Mouse (Mus musculus): ENCODE measurements at regions not wholly inside any gene's neighbourhood (a gene's known extent, or its start where the extent isn't known, plus 50 kb on each side); places are given as distances from the start of the nearest gene placed in this dataset.
A peak's percentile ranks its signal among the peaks of the same experiment; 100 is the strongest.

DNA sequence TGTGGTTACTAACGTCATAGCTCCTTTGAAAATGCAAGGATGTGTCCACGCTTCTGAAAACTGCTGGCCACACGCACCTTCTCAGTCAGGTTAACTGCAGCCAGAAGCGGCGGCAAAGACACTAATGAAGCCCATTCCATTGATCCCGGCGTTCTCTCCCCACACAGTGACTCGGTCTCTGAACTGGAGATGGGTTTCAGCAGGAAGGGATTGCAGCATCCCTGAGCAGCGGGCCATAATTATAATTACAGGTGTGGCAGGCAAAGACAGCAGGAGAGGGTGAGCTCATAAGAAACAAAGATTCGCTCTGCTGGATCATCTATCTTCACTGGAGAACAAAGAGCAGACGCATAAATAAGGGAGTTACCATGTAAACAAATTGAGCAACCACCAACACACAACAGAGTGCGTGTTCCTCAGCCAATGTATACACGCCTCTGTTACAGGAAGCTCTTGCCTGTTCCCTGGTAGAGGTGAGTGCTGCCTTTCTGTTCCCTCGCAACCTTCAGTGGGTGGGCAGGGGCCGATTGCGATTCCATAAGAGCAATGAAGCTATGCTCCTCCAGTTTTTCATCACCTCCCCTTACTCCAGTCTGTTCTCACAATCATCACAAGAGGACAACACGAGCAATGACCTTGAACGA is 71.9 kb upstream of the Cerkl start:
- DNase-seq (ENCODE audit: low spot score): no peak
- 75% methylated on average over 18 of the region's 18 CpGs for WGBS
- ATAC-seq (ENCODE audit: low FRiP score): no peak
- no peak overlapping the region for H3K4me3 ChIP-seq (replicated peaks; ENCODE audit: low read length)
- H3K36me3 ChIP-seq (replicated peaks; ENCODE audit: control insufficient read depth, insufficient read depth): no peaks in the 10 kb centered on the region
- H3K9ac ChIP-seq: no peak overlapping the region
- 0 out of 2 replicates have a peak, but pooled peaks cover 7% of the 10 kb centered on the region for H3K4me1 ChIP-seq (replicated peaks; ENCODE audit: control insufficient read depth, insufficient read depth, low read length)
- H3K4me2 ChIP-seq (replicated peaks): no peak overlapping the region
- no peaks in the 10 kb centered on the region for H3K27me3 ChIP-seq (ENCODE audit: control insufficient read depth, insufficient read depth, low read length)
- H3K9me3 ChIP-seq (ENCODE audit: control insufficient read depth, low read length): no peaks in the 10 kb centered on the region
- H3K27ac ChIP-seq: peak overlapping the region; percentile 45; the same call in 1 of the 2 replicates

DNA sequence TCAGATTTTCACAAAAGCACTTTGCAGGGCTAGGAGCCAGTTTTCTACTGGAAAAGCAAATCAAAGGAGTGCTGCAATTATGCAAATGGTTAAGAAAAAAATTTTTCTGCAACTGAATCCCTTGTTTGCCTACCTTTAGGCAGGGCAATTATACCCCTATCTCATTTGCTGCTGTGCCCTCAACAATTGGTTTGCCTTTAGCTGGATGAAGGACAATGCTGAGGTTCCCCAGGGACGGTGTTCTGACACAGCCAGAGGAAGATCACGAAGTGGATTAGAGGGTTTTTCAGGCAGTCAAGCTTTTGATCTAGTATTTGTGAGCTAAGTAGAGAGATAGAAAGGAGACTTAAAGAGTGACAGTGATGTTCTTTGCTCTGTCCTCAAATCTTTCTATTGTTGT is 72.6 kb upstream of the Cerkl start:
- 28% methylated on average over 2 of the region's 2 CpGs for WGBS
- Histone ChIP-seq H3K27me3 (ENCODE audit: control insufficient read depth, insufficient read depth, low read length) (no peaks in the 10 kb centered on the region), H3K27ac (peak overlapping the region; percentile 45; the same call in 1 of the 2 replicates), H3K9ac (no peak overlapping the region), H3K36me3 (replicated peaks; ENCODE audit: control insufficient read depth, insufficient read depth) (no peaks in the 10 kb centered on the region), H3K9me3 (ENCODE audit: control insufficient read depth, low read length) (no peaks in the 10 kb centered on the region), H3K4me1 (replicated peaks; ENCODE audit: control insufficient read depth, insufficient read depth, low read length) (0 out of 2 replicates have a peak, but pooled peaks cover 7% of the 10 kb centered on the region), H3K4me3 (replicated peaks; ENCODE audit: low read length) (no peak overlapping the region), H3K4me2 (replicated peaks) (no peak overlapping the region)
- ATAC-seq (ENCODE audit: low FRiP score) (no peak), DNase-seq (ENCODE audit: low spot score) (no peak)

DNA sequence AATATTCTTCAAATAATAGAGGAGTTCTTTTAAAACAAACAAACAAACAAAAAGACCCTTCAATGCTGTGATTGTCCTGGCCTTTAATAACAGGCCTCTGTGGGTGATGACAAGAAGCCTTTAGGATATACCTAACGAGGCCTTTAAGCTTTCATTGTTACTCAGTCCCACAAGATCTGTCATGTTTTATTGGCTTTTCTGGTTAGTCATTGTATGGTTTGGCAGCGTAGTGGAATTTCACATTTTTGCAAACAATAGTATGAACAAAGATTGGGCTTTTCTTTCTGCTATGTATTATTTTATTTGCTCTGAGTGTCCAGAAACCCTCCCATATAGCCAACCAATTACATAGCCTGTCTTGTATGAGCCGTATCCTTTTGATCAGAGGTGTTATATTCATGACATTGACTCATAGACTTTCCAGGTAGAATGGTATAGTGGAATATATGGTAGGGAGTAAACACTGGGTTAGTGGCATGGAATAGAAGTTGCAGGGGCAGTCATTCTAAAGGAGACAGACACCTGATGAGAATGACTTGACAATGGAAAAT is 76.1 kb upstream of the Cerkl start:
- WGBS: 78% methylated on average over 3 of the region's 3 CpGs
- Histone ChIP-seq H3K36me3 (replicated peaks; ENCODE audit: control insufficient read depth, insufficient read depth) (no peaks in the 10 kb centered on the region), H3K4me1 (replicated peaks; ENCODE audit: control insufficient read depth, insufficient read depth, low read length) (0 out of 2 replicates have a peak, but pooled peaks cover 7% of the 10 kb centered on the region), H3K9me3 (ENCODE audit: control insufficient read depth, low read length) (no peaks in the 10 kb centered on the region), H3K4me3 (replicated peaks; ENCODE audit: low read length) (no peak overlapping the region), H3K9ac (no peak overlapping the region), H3K27ac (no peak overlapping the region), H3K4me2 (replicated peaks) (no peak overlapping the region), H3K27me3 (ENCODE audit: control insufficient read depth, insufficient read depth, low read length) (no peaks in the 10 kb centered on the region)
- ATAC-seq (ENCODE audit: low FRiP score) (no peak), DNase-seq (ENCODE audit: low spot score) (no peak)

DNA sequence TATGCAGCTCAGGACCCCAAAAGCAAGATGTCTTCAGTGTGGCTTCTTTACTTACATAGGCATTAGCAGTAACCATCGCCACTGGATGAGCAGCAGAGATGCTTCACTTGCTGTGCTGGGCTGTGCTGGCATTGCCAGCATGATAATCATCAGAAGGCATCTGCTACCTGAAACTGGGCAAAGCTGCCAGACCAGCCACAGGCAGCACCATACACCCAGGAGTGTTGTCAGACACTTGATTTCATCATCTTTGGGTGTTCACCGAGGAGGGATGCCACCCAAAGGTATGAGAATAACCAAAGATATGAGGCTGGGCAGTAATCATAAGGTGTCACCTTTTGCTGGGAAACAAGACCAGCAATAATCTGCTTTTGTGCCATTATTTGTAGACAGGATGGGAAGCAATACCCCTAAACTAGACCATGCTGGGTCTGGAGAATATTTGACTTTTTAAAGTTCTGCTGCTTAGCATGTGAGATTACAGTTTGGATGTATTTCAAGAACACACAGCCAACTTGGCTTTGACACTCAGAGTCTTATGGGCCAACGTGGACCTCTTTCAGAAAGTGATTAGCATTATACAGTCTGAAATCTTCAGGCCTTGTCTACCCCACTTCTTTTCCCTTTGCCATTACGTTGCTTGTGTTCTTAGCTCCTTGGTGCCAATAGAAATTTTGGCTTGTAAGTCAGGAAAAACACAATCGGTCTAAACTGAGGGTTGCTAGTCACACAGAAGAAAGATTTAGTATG is 80.7 kb upstream of the Cerkl start:
- Histone ChIP-seq H3K9ac (no peak overlapping the region), H3K9me3 (ENCODE audit: control insufficient read depth, low read length) (no peaks in the 10 kb centered on the region), H3K27me3 (ENCODE audit: control insufficient read depth, insufficient read depth, low read length) (no peaks in the 10 kb centered on the region), H3K4me1 (replicated peaks; ENCODE audit: control insufficient read depth, insufficient read depth, low read length) (no peaks in the 10 kb centered on the region), H3K36me3 (replicated peaks; ENCODE audit: control insufficient read depth, insufficient read depth) (no peaks in the 10 kb centered on the region), H3K4me3 (replicated peaks; ENCODE audit: low read length) (no peak overlapping the region), H3K27ac (no peak overlapping the region), H3K4me2 (replicated peaks) (no peak overlapping the region)
- DNase-seq (ENCODE audit: low spot score) (no peak), ATAC-seq (ENCODE audit: low FRiP score) (no peak)
- 83% methylated on average over 5 of the region's 5 CpGs for WGBS

DNA sequence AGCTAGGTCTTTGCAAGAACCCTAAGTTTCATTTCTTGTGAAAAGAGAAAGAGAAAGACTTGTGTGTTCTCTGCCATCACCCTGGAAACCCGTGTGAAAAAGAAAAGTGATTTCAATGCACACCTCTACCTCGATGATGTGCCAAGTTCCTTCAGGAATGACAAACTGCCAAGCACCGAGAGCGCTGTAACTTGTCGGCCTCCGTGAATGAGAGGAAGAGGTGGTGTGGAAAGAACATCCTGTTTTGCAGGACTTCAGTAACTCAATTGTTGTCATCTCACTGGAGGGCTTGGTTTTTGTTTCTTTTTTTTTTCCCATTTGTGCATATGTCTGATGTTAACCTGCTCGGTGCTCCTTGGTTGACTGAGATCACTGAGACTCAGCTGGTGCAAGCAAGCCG is 83.8 kb upstream of the Cerkl start:
- Histone ChIP-seq H3K27me3 (ENCODE audit: control insufficient read depth, insufficient read depth, low read length) (no peaks in the 10 kb centered on the region), H3K4me2 (replicated peaks) (no peak overlapping the region), H3K4me1 (replicated peaks; ENCODE audit: control insufficient read depth, insufficient read depth, low read length) (no peaks in the 10 kb centered on the region), H3K27ac (no peak overlapping the region), H3K9ac (no peak overlapping the region), H3K36me3 (replicated peaks; ENCODE audit: control insufficient read depth, insufficient read depth) (no peaks in the 10 kb centered on the region), H3K9me3 (ENCODE audit: control insufficient read depth, low read length) (no peaks in the 10 kb centered on the region), H3K4me3 (replicated peaks; ENCODE audit: low read length) (no peak overlapping the region)
- ATAC-seq (ENCODE audit: low FRiP score) (no peak), DNase-seq (ENCODE audit: low spot score) (no peak)
- WGBS: 86% methylated on average over 8 of the region's 8 CpGs

DNA sequence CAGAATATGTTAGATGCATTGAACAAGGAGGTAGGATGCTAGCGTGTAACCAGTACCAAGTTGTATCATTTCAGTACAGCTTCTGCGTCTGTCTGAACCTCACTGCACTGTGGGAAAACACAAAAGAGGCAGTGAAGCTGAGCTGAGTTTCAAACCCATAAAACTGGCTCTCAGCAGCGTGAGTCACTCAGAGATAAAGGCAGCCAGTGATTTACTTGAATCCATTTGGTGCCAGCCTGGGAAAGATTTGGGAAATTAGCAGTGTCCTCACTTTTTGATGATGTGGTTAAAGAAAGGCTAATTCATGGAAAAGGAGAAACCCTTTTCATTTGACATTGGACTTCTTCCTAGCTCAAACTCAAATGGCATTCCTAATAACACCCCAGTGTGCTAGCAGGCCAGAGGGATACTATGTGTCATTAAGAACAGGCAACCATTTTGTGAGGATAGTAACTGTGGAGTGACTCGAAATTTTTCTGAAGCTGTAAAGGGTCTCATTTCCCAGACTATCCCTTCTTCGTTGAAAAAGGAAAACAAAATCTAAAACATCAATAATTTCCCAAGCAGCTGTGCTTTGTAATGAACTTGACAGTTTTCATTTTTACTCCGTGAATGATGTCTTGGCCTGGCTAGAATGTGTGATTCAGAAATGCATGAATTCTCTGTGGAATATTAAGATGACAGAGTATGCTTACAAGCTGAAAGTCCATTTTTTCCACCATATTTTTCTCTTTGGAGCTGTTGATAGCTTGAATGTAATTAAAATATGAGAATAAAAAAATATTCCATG is 85.8 kb upstream of the Cerkl start:
- no peak for DNase-seq (ENCODE audit: low spot score)

DNA sequence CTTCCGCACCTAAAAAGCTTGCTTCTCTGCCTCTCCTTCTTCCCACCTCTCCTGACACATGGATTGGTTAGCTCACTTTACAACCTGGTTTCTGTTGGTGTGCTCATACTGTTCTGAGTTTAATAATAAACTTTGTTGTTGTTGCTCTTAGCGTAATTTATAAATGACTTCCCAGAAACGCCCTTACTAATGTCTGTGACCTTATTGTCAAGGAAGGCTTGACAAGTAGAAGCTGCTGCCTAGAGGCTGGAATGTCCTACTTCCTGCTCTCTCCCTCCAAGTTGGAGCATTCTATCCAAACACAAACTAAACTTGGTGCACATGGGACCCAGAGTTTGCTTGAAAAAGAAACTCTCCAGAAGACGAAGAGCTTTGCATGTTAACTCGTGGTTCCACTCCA is 86.9 kb upstream of the Cerkl start:
- Histone ChIP-seq H3K27ac (no peak overlapping the region), H3K36me3 (replicated peaks; ENCODE audit: control insufficient read depth, insufficient read depth) (no peaks in the 10 kb centered on the region), H3K27me3 (ENCODE audit: control insufficient read depth, insufficient read depth, low read length) (no peaks in the 10 kb centered on the region), H3K4me3 (replicated peaks; ENCODE audit: low read length) (no peak overlapping the region), H3K9me3 (ENCODE audit: control insufficient read depth, low read length) (no peaks in the 10 kb centered on the region), H3K4me1 (replicated peaks; ENCODE audit: control insufficient read depth, insufficient read depth, low read length) (no peaks in the 10 kb centered on the region), H3K4me2 (replicated peaks) (no peak overlapping the region), H3K9ac (no peak overlapping the region)
- WGBS: 86% methylated on average over 5 of the region's 5 CpGs
- no peak for DNase-seq (ENCODE audit: low spot score)
- ATAC-seq (ENCODE audit: low FRiP score): no peak

More for the DNA sequence above, 85.8 kb upstream of the Cerkl start:
- 73% methylated on average over 6 of the region's 6 CpGs for WGBS
- Histone ChIP-seq H3K4me3 (replicated peaks; ENCODE audit: low read length) (no peak overlapping the region), H3K27me3 (ENCODE audit: control insufficient read depth, insufficient read depth, low read length) (no peaks in the 10 kb centered on the region), H3K36me3 (replicated peaks; ENCODE audit: control insufficient read depth, insufficient read depth) (no peaks in the 10 kb centered on the region), H3K27ac (no peak overlapping the region), H3K4me2 (replicated peaks) (no peak overlapping the region), H3K4me1 (replicated peaks; ENCODE audit: control insufficient read depth, insufficient read depth, low read length) (no peaks in the 10 kb centered on the region), H3K9me3 (ENCODE audit: control insufficient read depth, low read length) (no peaks in the 10 kb centered on the region), H3K9ac (no peak overlapping the region)
- no peak for ATAC-seq (ENCODE audit: low FRiP score)

DNA sequence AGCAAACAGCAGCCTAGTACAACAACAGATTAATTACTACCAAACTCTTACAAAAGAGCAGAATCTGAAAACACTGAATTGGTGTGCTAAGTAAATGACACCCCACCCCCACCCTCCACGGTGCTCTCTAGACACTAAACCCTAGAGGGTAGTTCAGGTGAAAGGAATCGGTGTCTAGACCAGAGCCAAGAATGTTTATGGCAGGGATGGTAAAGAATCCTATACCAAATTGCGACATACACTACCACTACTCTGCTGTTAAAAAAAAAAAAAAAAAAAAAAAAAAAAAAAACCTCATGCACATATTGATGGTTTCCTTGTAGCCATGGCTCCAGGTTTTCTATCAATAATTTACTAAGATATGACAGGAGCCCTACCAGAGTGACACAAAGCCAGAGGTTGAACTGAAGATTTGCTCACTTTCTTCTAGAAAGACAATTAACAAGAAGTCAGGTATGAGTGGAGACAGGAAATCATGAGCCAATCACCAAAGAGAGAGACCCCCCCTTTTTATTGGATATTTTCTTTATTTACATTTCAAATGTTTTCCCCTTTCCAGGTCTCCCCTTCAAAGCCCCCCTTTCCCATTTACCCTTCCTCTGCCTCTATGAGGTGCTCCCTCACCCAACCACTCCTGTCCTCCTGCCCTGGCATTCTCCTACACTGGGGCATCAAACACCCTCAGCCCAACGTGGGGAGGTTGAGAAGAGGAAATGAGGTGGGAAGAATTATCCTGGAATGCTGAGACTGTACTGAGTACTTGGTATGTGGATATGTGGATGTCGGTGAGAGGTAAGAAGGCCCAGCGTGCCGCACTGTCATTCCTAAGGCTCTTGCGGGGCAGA is 87.6 kb upstream of the Cerkl start:
- ATAC-seq (ENCODE audit: low FRiP score) (no peak; the same call in 1 of the 2 replicates), DNase-seq (ENCODE audit: low spot score) (no peak)
- Histone ChIP-seq H3K27ac (no peak overlapping the region), H3K4me2 (replicated peaks) (no peak overlapping the region), H3K4me3 (replicated peaks; ENCODE audit: low read length) (no peak overlapping the region), H3K9me3 (ENCODE audit: control insufficient read depth, low read length) (no peaks in the 10 kb centered on the region), H3K9ac (no peak overlapping the region), H3K36me3 (replicated peaks; ENCODE audit: control insufficient read depth, insufficient read depth) (no peaks in the 10 kb centered on the region), H3K27me3 (ENCODE audit: control insufficient read depth, insufficient read depth, low read length) (no peaks in the 10 kb centered on the region), H3K4me1 (replicated peaks; ENCODE audit: control insufficient read depth, insufficient read depth, low read length) (no peaks in the 10 kb centered on the region)
- WGBS: 88% methylated on average over 8 of the region's 8 CpGs
